Mouse (Mus musculus) bone marrow, adult 2 months (tissue): ENCODE results near the gene Sall1.

Experiments used
- CTCF ChIP-seq: fragments of 200-500 bp; IDR thresholded peaks from 2 replicates; pipeline ENCODE4 v1.5.1; 2011; ENCODE audit warnings: low read length, control low read depth; ENCODE audit not compliant: control insufficient read depth, insufficient read depth
- POLR2A ChIP-seq: fragments of 200-500 bp; IDR thresholded peaks from 2 replicates; pipeline ENCODE4 v1.6.1; 2011; ENCODE audit warnings: low read depth, mild to moderate bottlenecking, control low read depth, low read length, borderline replicate concordance; ENCODE audit not compliant: control insufficient read depth

DNA sequence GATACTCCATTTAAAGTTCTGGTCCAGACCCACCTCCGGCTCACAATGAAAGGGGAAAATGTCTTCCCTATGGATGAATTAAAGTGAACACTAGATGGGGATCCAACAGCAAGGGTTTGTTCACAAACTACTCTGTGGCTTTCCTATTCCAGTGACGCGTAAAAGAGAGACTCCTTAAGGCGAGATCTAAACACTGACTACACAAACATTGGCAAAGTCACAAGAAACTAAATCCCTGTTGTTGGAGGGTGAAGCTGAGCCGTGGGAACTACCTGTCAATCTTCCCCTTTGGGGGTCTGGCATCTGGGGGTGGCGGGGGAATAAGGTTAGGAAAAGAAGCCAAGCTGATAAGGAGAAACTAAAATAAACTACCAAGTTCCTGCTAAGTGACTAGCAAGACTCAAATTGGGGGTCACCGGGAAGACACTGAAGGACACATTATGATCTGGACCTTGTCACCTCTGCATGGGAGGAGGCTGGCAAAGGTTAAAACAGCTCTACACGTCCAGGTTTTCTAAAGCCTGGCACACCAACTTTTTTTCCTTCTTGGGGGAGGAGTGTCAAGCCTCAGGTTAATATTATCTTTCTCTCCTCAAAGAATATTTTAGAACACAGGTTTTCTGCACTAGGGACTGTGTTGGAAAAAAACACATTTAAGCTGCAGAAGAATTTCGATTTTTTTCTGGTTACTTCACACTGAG, 6.3 kb downstream of the Sall1 start:
- TF ChIP-seq CTCF = no peak
- TF ChIP-seq POLR2A = no peak
